Mouse (Mus musculus): ENCODE measurements around the gene Pla2g7.

Pla2g7 gene

GRCm38 (mm10) chr17:43649641-43650436, 81.9 kb downstream of the Pla2g7 start:
- DNase-seq: peak in 1 of 2 experiments; percentile 19

GRCm38 (mm10) chr17:43651314-43652046, 83.6 kb downstream of the Pla2g7 start:
- no peak for DNase-seq
